Mouse (Mus musculus) midbrain, embryonic 16.5 days (tissue): ENCODE measurements around the gene Tmem171. TPM values are rescaled to one million over a fixed set of nuclear protein-coding genes. Genes with fewer than 3 reads are reported as not detected.

Source experiments
- ATAC-seq: fragments of 200-750 bp; cut with Nextera tagmentation; 2 replicates; pipeline ENCODE4 v1.8.0; 2017; ENCODE audit warnings: moderate TSS enrichment
- H3K27ac ChIP-seq: fragments of 300-500 bp; sonication (generic); 2 replicates; pipeline ENCODE4 v1.5.1; 2014; ENCODE audit warnings: mild to moderate bottlenecking, low read length, mixed read lengths
- H3K27me3 ChIP-seq: fragments of 300-500 bp; sonication (generic); 2 replicates; pipeline ENCODE4 v1.6.1; 2014; ENCODE audit warnings: low read depth, low read length, mixed read lengths; ENCODE audit not compliant: control insufficient read depth, insufficient read depth
- H3K36me3 ChIP-seq: fragments of 300-500 bp; sonication (generic); 2 replicates; pipeline ENCODE4 v1.6.1; 2014; ENCODE audit warnings: mild to moderate bottlenecking, low read length, moderate library complexity, mixed read lengths; ENCODE audit not compliant: control insufficient read depth, insufficient read depth
- H3K4me1 ChIP-seq: fragments of 300-500 bp; sonication (generic); 2 replicates; pipeline ENCODE4 v1.6.1; 2014; ENCODE audit warnings: mild to moderate bottlenecking, low read length, mixed read lengths; ENCODE audit not compliant: control insufficient read depth, insufficient read depth
- H3K4me2 ChIP-seq: fragments of 300-500 bp; sonication (generic); 2 replicates; pipeline ENCODE4 v1.6.1; 2014; ENCODE audit warnings: mild to moderate bottlenecking, low read length, mixed read lengths
- H3K4me3 ChIP-seq: fragments of 300-500 bp; sonication (generic); 2 replicates; pipeline ENCODE4 v1.5.1; 2014; ENCODE audit warnings: low read depth, mild to moderate bottlenecking, low read length, moderate library complexity, mixed read lengths
- H3K9ac ChIP-seq: fragments of 300-500 bp; sonication (generic); 2 replicates; pipeline ENCODE4 v1.6.1; 2014; ENCODE audit warnings: low read depth, low read length, mixed read lengths
- H3K9me3 ChIP-seq: fragments of 300-500 bp; sonication (generic); replicated peaks from 2 replicates; pipeline ENCODE4 v1.6.1; 2014; ENCODE audit warnings: mild to moderate bottlenecking, low read length, mixed read lengths; ENCODE audit not compliant: control insufficient read depth, poor library complexity, severe bottlenecking
- WGBS: fragments of 180-500 bp; shearing (Covaris S2); extraction: QIAGEN DNeasy Blood & Tissue Kit; methylation state at CpG from one replicate; pipeline ENCODE4 v1.1.7; 2014; 5-methylcytosine and 5-hydroxymethylcytosine counted together
- polyA plus RNA-seq: library from polyadenylated mRNA; unstranded; fragments of >200 nt; fragmentation: Nextera tagmentation; extraction: Ambion mirVana; gene quantifications from 2 replicates; pipeline ENCODE4 v1.2.1, GENCODE M21; 2015

The Tmem171 gene
- polyA plus RNA-seq, 1 experiment from 2014 or later = not detected

GRCm38 (mm10) chr13:98638507-98639166 lies 56.0 kb downstream of the Tmem171 start:
- Histone ChIP-seq H3K27me3 (no peaks in the 10 kb centered on the region), H3K4me2 (no peak overlapping the region), H3K9ac (no peak overlapping the region), H3K36me3 (no peaks in the 10 kb centered on the region), H3K9me3 (no peaks in the 10 kb centered on the region), H3K4me1 (no peaks in the 10 kb centered on the region), H3K4me3 (no peak overlapping the region), H3K27ac (no peak overlapping the region)
- ATAC-seq = no peak
- WGBS = 96% methylated on average over 5 of the region's 5 CpGs

GRCm38 (mm10) chr13:98637145-98637544 lies 57.5 kb downstream of the Tmem171 start, which contains the start of gene Tmem174:
TSS of gene Tmem174 (minus strand) at chr13:98637410.
- Histone ChIP-seq H3K4me3 (no peak within 1 kb of the TSS), H3K4me1 (no peaks in the 10 kb centered on the region), H3K27me3 (no peaks in the 10 kb centered on the region), H3K4me2 (no peak within 1 kb of the TSS), H3K9me3 (no peaks in the 10 kb centered on the region), H3K36me3 (no peaks in the 10 kb centered on the region), H3K27ac (no peak within 1 kb of the TSS), H3K9ac (no peak within 1 kb of the TSS)
- no peak for ATAC-seq
- 92% methylated on average over 12 of the region's 12 CpGs for WGBS

- no peak for ATAC-seq
- WGBS = 78% methylated on average over 18 of the region's 18 CpGs
- no peak overlapping the region for H3K27ac ChIP-seq
Observed at GRCm38 (mm10) chr13:98636571-98636970, 58.1 kb downstream of the Tmem171 start.

More at GRCm38 (mm10) chr13:98636571-98636970, 58.1 kb downstream of the Tmem171 start:
- Histone ChIP-seq H3K27me3 (no peaks in the 10 kb centered on the region), H3K4me1 (no peaks in the 10 kb centered on the region), H3K4me2 (no peak overlapping the region), H3K9ac (no peak overlapping the region), H3K9me3 (no peaks in the 10 kb centered on the region), H3K4me3 (no peak overlapping the region), H3K36me3 (no peaks in the 10 kb centered on the region)

Other genes starting within 250 kb of the Tmem171 start
- gene Gm10320, start 202.8 kb downstream of the Tmem171 start, polyA plus RNA-seq = 1.0 and 1.2 TPM in 2 replicates
- not detected in 2 replicates for gene Tmem174, start 57.4 kb downstream of the Tmem171 start, polyA plus RNA-seq
- gene Fcho2, start 120.6 kb upstream of the Tmem171 start, polyA plus RNA-seq = 23.0 and 27.4 TPM in 2 replicates
- 40.8 and 45.2 TPM in 2 replicates for gene Tnpo1, start 231.6 kb upstream of the Tmem171 start, polyA plus RNA-seq